Mouse (Mus musculus) forebrain, embryonic 11.5 days (tissue): ENCODE data around the gene Slc26a9. TPM values are rescaled to one million over a fixed set of nuclear protein-coding genes. Genes with fewer than 3 reads are reported as not detected.

Experiments used
- ATAC-seq: fragments of 200-750 bp; cut with Nextera tagmentation; replicated peaks from 2 replicates; pipeline ENCODE4 v1.8.0; 2017; ENCODE audit warnings: moderate TSS enrichment; ENCODE audit not compliant: low FRiP score
- DNase-seq: peaks from one replicate; pipeline ENCODE4 v3.0.0-alpha.2; 2017; ENCODE audit warnings: low spot score
- H3K27ac ChIP-seq: fragments of 300-500 bp; sonication (generic); 2 replicates; pipeline ENCODE4 v1.5.1; 2014; ENCODE audit warnings: low read depth, low read length
- H3K27me3 ChIP-seq: fragments of 300-500 bp; sonication (generic); 2 replicates; pipeline ENCODE4 v1.6.1; 2014; ENCODE audit warnings: mild to moderate bottlenecking, low read length, mixed read lengths; ENCODE audit not compliant: control insufficient read depth, insufficient read depth
- H3K36me3 ChIP-seq: fragments of 300-500 bp; sonication (generic); 2 replicates; pipeline ENCODE4 v1.6.1; 2014; ENCODE audit warnings: mild to moderate bottlenecking, low read length, moderate library complexity, mixed read lengths; ENCODE audit not compliant: control insufficient read depth, insufficient read depth
- H3K4me1 ChIP-seq: fragments of 300-500 bp; sonication (generic); replicated peaks from 2 replicates; pipeline ENCODE4 v1.6.1; 2014; ENCODE audit warnings: low read length, mixed read lengths; ENCODE audit not compliant: control insufficient read depth, insufficient read depth
- H3K4me2 ChIP-seq: fragments of 300-500 bp; sonication (generic); 2 replicates; pipeline ENCODE4 v1.6.1; 2014; ENCODE audit warnings: low read depth, mild to moderate bottlenecking, low read length, moderate library complexity, mixed read lengths; ENCODE audit not compliant: severe bottlenecking
- H3K4me3 ChIP-seq: fragments of 300-500 bp; sonication (generic); 2 replicates; pipeline ENCODE4 v1.5.1; 2014; ENCODE audit warnings: low read depth, low read length
- H3K9ac ChIP-seq: fragments of 300-500 bp; sonication (generic); 2 replicates; pipeline ENCODE4 v1.6.1; 2014; ENCODE audit warnings: low read length
- H3K9me3 ChIP-seq: fragments of 300-500 bp; sonication (generic); 2 replicates; pipeline ENCODE4 v1.6.1; 2016; ENCODE audit warnings: low read length, mixed read lengths; ENCODE audit not compliant: control insufficient read depth
- WGBS: fragments of 180-500 bp; shearing (Covaris S2); extraction: QIAGEN DNeasy Blood & Tissue Kit; methylation state at CpG from one replicate; pipeline ENCODE4 v1.1.7; 2014; 5-methylcytosine and 5-hydroxymethylcytosine counted together
- polyA plus RNA-seq: library from polyadenylated mRNA; unstranded; fragments of >200 nt; fragmentation: Nextera tagmentation; extraction: Ambion mirVana; gene quantifications from 2 replicates; pipeline ENCODE4 v1.2.1, GENCODE M21; 2014

The Slc26a9 gene
- polyA plus RNA-seq, 1 experiment from 2014 or later, result not detected

GRCm38 (mm10) chr1:131758796-131759195, 15.0 kb downstream of the Slc26a9 start:
- no peak overlapping the region for H3K9ac ChIP-seq
- no peak for DNase-seq

DNA sequence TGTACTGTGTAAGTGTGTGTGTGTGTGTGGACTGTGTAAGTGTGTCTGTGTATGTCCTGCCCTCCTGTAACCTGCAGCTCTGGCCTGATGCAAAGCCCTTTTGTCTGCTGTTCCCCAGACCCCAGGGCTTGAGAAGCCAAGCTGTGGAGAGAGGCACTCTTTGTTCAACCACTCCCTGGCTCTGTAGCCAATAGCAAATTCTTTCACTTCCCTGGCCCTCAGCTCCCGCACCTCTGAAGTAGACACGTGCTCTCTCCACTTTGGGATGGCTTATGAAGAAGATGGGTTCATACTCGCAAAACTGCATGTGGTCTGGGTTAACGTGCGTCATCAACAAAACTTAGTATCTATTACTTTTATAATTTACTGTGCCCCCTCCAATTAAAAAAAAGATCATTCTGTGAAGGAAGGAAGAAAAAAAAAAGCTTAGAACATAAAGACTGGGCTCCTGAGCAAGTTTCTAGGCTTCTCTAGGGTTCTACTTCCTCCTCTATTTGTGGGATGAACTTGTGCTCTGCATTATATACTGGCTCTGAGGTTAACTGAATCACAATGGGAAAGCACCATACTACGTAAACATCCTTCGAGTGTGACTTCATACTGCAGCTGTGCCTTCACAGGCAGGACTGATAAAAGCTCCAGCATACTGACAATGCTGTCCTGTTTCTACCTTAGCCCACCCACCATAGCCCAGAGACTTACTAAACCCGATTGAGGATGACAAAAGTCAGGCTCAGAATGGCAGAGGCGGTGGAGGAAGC, 16.0 kb downstream of the Slc26a9 start:
- H3K36me3 ChIP-seq, result no peaks in the 10 kb centered on the region
- H3K9me3 ChIP-seq, result no peaks in the 10 kb centered on the region
- H3K27ac ChIP-seq, result no peak overlapping the region
- peak; percentile 45 for DNase-seq
- no peaks in the 10 kb centered on the region for H3K4me1 ChIP-seq
- H3K4me3 ChIP-seq, result no peak overlapping the region
- H3K4me2 ChIP-seq, result no peak overlapping the region
- no peak overlapping the region for H3K9ac ChIP-seq
- no peaks in the 10 kb centered on the region for H3K27me3 ChIP-seq
- WGBS, result 70% methylated on average over 9 of the region's 9 CpGs
- no peak for ATAC-seq

More at GRCm38 (mm10) chr1:131758796-131759195, 15.0 kb downstream of the Slc26a9 start:
- Histone ChIP-seq H3K4me3 (no peak overlapping the region), H3K36me3 (no peaks in the 10 kb centered on the region), H3K4me1 (no peaks in the 10 kb centered on the region), H3K4me2 (no peak overlapping the region), H3K27me3 (no peaks in the 10 kb centered on the region), H3K27ac (no peak overlapping the region), H3K9me3 (no peaks in the 10 kb centered on the region)
- ATAC-seq, result no peak
- 76% methylated on average over 7 of the region's 7 CpGs for WGBS

- WGBS, result 89% methylated on average over 3 of the region's 3 CpGs
- H3K27ac ChIP-seq, result no peak overlapping the region
- no peaks in the 10 kb centered on the region for H3K9me3 ChIP-seq
- no peak for ATAC-seq
- H3K9ac ChIP-seq, result no peak overlapping the region
- H3K4me3 ChIP-seq, result no peak overlapping the region
- H3K27me3 ChIP-seq, result no peaks in the 10 kb centered on the region
- no peaks in the 10 kb centered on the region for H3K36me3 ChIP-seq
- no peaks in the 10 kb centered on the region for H3K4me1 ChIP-seq
- no peak for DNase-seq
- no peak overlapping the region for H3K4me2 ChIP-seq
Observed at GRCm38 (mm10) chr1:131760428-131760820, 16.6 kb downstream of the Slc26a9 start.

GRCm38 (mm10) chr1:131761079-131761831, 17.4 kb downstream of the Slc26a9 start:
- no peaks in the 10 kb centered on the region for H3K27me3 ChIP-seq
- no peak overlapping the region for H3K4me2 ChIP-seq
- no peaks in the 10 kb centered on the region for H3K36me3 ChIP-seq
- no peaks in the 10 kb centered on the region for H3K4me1 ChIP-seq
- H3K27ac ChIP-seq, result no peak overlapping the region
- 85% methylated on average over 13 of the region's 13 CpGs for WGBS
- H3K9ac ChIP-seq, result no peak overlapping the region
- no peak overlapping the region for H3K4me3 ChIP-seq
- ATAC-seq (no peak), DNase-seq (peak; percentile 46)
- no peaks in the 10 kb centered on the region for H3K9me3 ChIP-seq

DNA sequence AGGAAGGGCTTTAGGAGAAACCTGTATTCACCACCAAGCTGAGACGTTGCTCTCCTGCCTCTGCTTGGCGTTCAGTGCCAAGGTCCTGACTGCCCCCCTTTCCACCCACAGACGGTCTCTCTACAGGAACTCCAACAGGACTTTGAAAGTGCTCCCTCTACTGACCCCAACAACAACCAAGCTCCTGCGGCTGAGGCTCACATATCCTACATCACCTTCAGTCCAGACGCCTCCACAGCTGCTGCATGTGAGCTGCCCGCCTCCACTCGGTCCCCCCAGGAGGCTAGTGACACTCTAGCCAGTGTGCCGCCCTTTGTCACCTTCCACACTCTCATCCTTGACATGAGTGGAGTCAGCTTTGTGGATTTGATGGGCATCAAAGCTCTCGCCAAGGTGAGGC, 19.9 kb downstream of the Slc26a9 start:
- H3K4me2 ChIP-seq, result no peak overlapping the region
- no peak for ATAC-seq
- no peaks in the 10 kb centered on the region for H3K27me3 ChIP-seq
- H3K4me3 ChIP-seq, result no peak overlapping the region
- peak; percentile 40 for DNase-seq
- 59% methylated on average over 9 of the region's 9 CpGs for WGBS
- no peaks in the 10 kb centered on the region for H3K36me3 ChIP-seq
- no peaks in the 10 kb centered on the region for H3K4me1 ChIP-seq
- H3K9ac ChIP-seq, result no peak overlapping the region
- H3K9me3 ChIP-seq, result no peaks in the 10 kb centered on the region
- no peak overlapping the region for H3K27ac ChIP-seq

GRCm38 (mm10) chr1:131764581-131765338, 20.9 kb downstream of the Slc26a9 start:
- DNase-seq, result no peak
- no peak overlapping the region for H3K9ac ChIP-seq
- H3K27ac ChIP-seq, result no peak overlapping the region
- ATAC-seq, result no peak
- H3K4me1 ChIP-seq, result no peaks in the 10 kb centered on the region
- 65% methylated on average over 8 of the region's 8 CpGs for WGBS
- no peak overlapping the region for H3K4me3 ChIP-seq
- H3K27me3 ChIP-seq, result no peaks in the 10 kb centered on the region
- H3K4me2 ChIP-seq, result no peak overlapping the region
- no peaks in the 10 kb centered on the region for H3K36me3 ChIP-seq
- H3K9me3 ChIP-seq, result no peaks in the 10 kb centered on the region

GRCm38 (mm10) chr1:131765357-131766001, 21.7 kb downstream of the Slc26a9 start:
- H3K4me2 ChIP-seq, result no peak overlapping the region
- no peak overlapping the region for H3K9ac ChIP-seq

GRCm38 (mm10) chr1:131769296-131769695, 25.5 kb downstream of the Slc26a9 start:
- H3K9me3 ChIP-seq, result no peaks in the 10 kb centered on the region
- ATAC-seq (no peak), DNase-seq (no peak)
- H3K4me3 ChIP-seq, result no peak overlapping the region
- no peak overlapping the region for H3K4me2 ChIP-seq
- no peak overlapping the region for H3K27ac ChIP-seq
- H3K9ac ChIP-seq, result no peak overlapping the region
- no peaks in the 10 kb centered on the region for H3K27me3 ChIP-seq
- no peaks in the 10 kb centered on the region for H3K36me3 ChIP-seq
- no peaks in the 10 kb centered on the region for H3K4me1 ChIP-seq
- WGBS, result 69% methylated on average over 3 of the region's 3 CpGs

More at GRCm38 (mm10) chr1:131765357-131766001, 21.7 kb downstream of the Slc26a9 start:
- no peaks in the 10 kb centered on the region for H3K27me3 ChIP-seq
- no peak overlapping the region for H3K27ac ChIP-seq
- no peaks in the 10 kb centered on the region for H3K4me1 ChIP-seq
- WGBS, result 12% methylated on average over 11 of the region's 11 CpGs
- H3K4me3 ChIP-seq, result no peak overlapping the region
- peak; percentile 44; the same call in 1 of the 2 replicates for ATAC-seq
- DNase-seq, result peak; percentile 90
- no peaks in the 10 kb centered on the region for H3K36me3 ChIP-seq
- no peaks in the 10 kb centered on the region for H3K9me3 ChIP-seq
